7 mouse cellular contexts compared by ENCODE assay signal in genomic region chr9:107566041-107566709, GRCm38 (mm10). TPM values are rescaled to one million over a fixed set of nuclear protein-coding genes. Genes with fewer than 3 reads are reported as not detected.
DNase-seq lines count a peak whose midpoint lies in the region; ATAC-seq and TF ChIP-seq lines count a peak whose summit lies in the region.

No protein-coding gene starts in this region.

- peak overlapping the region; percentile 91; the same call in 1 of the 2 replicates for H3K27ac ChIP-seq in embryonic facial prominence, embryonic 13.5 days

- no peak overlapping the region for H3K4me3 ChIP-seq in G1E (ENCODE audit: low read depth, low read length)
- peak overlapping the region; percentile 2; the same call in 1 of the 2 replicates for H3K4me3 ChIP-seq in embryonic facial prominence, embryonic 13.5 days

- peaks cover 66% of the 10 kb centered on the region for H3K36me3 ChIP-seq in G1E (replicated peaks)
- peaks cover 37% of the 10 kb centered on the region for H3K36me3 ChIP-seq in embryonic facial prominence, embryonic 13.5 days

- no peaks in the 10 kb centered on the region for H3K9me3 ChIP-seq in G1E (replicated peaks)
- no peaks in the 10 kb centered on the region for H3K9me3 ChIP-seq in embryonic facial prominence, embryonic 13.5 days

- H3K27me3 ChIP-seq in G1E (ENCODE audit: insufficient read depth, low read length), result no peaks in the 10 kb centered on the region
- no peaks in the 10 kb centered on the region for H3K27me3 ChIP-seq in embryonic facial prominence, embryonic 13.5 days

- H3K4me1 ChIP-seq in G1E (ENCODE audit: insufficient read depth, low read depth, low read length), result peaks cover 87% of the 10 kb centered on the region
- peaks cover 57% of the 10 kb centered on the region for H3K4me1 ChIP-seq in embryonic facial prominence, embryonic 13.5 days

- intact Hi-C loops in heart, postnatal 10 days (cut with DNase I), result no loop called here

- no peak for ATAC-seq in G1E (ENCODE audit: extremely low read depth, insufficient number of reproducible peaks, low FRiP score, poor library complexity, severe bottlenecking)
- no peak for ATAC-seq in embryonic facial prominence, embryonic 13.5 days (ENCODE audit: insufficient number of reproducible peaks, insufficient read depth, low FRiP score, low TSS enrichment, low read depth)

- WGBS in embryonic facial prominence, embryonic 13.5 days, result 55% methylated on average over 15 of the region's 15 CpGs

- no peak overlapping the region for H3K9ac ChIP-seq in embryonic facial prominence, embryonic 13.5 days

- TF ChIP-seq CTCF in G1E (IDR thresholded peaks at IDR 0.05; ENCODE audit: low read depth, low read length), result peak; percentile 94

- peak overlapping the region; percentile 21 for H3K4me2 ChIP-seq in embryonic facial prominence, embryonic 13.5 days

- DNase-seq in G1E (ENCODE audit: low spot score), result no peak
- DNase-seq in adrenal gland, postnatal 14 days, result peak; percentile 90
- DNase-seq in heart, postnatal 10 days, result peak; percentile 90 to 91
- DNase-seq in layer of hippocampus, postnatal 25 days (ENCODE audit: extremely low spot score in 1 of 2, low spot score in 1 of 2), result peak; percentile 61 to 85
- peak; percentile 97 for DNase-seq in lung, postnatal 36 days
- DNase-seq in spleen, adult 12 weeks (ENCODE audit: low spot score), result peak; percentile 70

RNA-seq across cellular contexts. Expression of gene Hyal2, which starts 1.6 kb away (rescaled TPM):
- total RNA-seq in G1E (2014; fragmentation: Nextera tagmentation), result 11.7 and 16.8 TPM in 2 replicates
- 4.2 and 5.5 TPM in 2 replicates for total RNA-seq in G1E (2017)
- polyA plus RNA-seq in G1E (2012), result 28.9 and 33.9 TPM in 2 replicates
- 35.0 and 38.9 TPM in 2 replicates for total RNA-seq in adrenal gland, postnatal 14 days (2021)
- polyA plus RNA-seq in embryonic facial prominence, embryonic 13.5 days (2015; fragmentation: Nextera tagmentation; extraction: Ambion mirVana), result 118 TPM in 2 replicates
- total RNA-seq in heart, postnatal 10 days (2021), result 10 to 100 TPM; 47.0 to 56.0 TPM
- 10 to 100 TPM; 13.2 to 17.8 TPM for total RNA-seq in layer of hippocampus, postnatal 25 days (2021)

RNA-seq across cellular contexts. Expression of gene Tusc2, which starts 3.1 kb away (rescaled TPM):
- total RNA-seq in G1E (2014; fragmentation: Nextera tagmentation) (30.4 and 33.1 TPM in 2 replicates), G1E (2017) (16.0 and 21.3 TPM in 2 replicates)
- 24.4 and 45.3 TPM in 2 replicates for polyA plus RNA-seq in G1E (2012)
- 32.7 and 37.9 TPM in 2 replicates for total RNA-seq in adrenal gland, postnatal 14 days (2021)
- 35.9 and 42.9 TPM in 2 replicates for polyA plus RNA-seq in embryonic facial prominence, embryonic 13.5 days (2015; fragmentation: Nextera tagmentation; extraction: Ambion mirVana)
- 10 to 100 TPM; 25.7 to 26.8 TPM for total RNA-seq in heart, postnatal 10 days (2021)
- 10 to 100 TPM; 71.1 to 76.0 TPM for total RNA-seq in layer of hippocampus, postnatal 25 days (2021)

RNA-seq across cellular contexts. Expression of gene Hyal1, which starts 10.6 kb away (rescaled TPM):
- 6.6 and 7.3 TPM in 2 replicates for total RNA-seq in G1E (2014; fragmentation: Nextera tagmentation)
- 1.9 and 2.3 TPM in 2 replicates for total RNA-seq in G1E (2017)
- polyA plus RNA-seq in G1E (2012), result 1.4 and 2.2 TPM in 2 replicates
- 9.9 and 17.6 TPM in 2 replicates for total RNA-seq in adrenal gland, postnatal 14 days (2021)
- 13.8 and 15.0 TPM in 2 replicates for polyA plus RNA-seq in embryonic facial prominence, embryonic 13.5 days (2015; fragmentation: Nextera tagmentation; extraction: Ambion mirVana)
- total RNA-seq in heart, postnatal 10 days (2021), result 1 to 10 TPM; 3.9 to 5.7 TPM
- 1 to 10 TPM; 6.4 to 8.0 TPM for total RNA-seq in layer of hippocampus, postnatal 25 days (2021)

RNA-seq across cellular contexts. Expression of gene Naa80, which starts 12.5 kb away (rescaled TPM):
- total RNA-seq in G1E (2014; fragmentation: Nextera tagmentation) (17.1 and 17.4 TPM in 2 replicates), G1E (2017) (13.1 and 14.6 TPM in 2 replicates)
- polyA plus RNA-seq in G1E (2012), result 53.5 and 53.8 TPM in 2 replicates
- total RNA-seq in adrenal gland, postnatal 14 days (2021), result 19.6 and 21.0 TPM in 2 replicates
- 21.8 and 22.5 TPM in 2 replicates for polyA plus RNA-seq in embryonic facial prominence, embryonic 13.5 days (2015; fragmentation: Nextera tagmentation; extraction: Ambion mirVana)
- 10 to 100 TPM; 13.0 to 16.2 TPM for total RNA-seq in heart, postnatal 10 days (2021)
- 10 to 100 TPM; 11.3 to 13.3 TPM for total RNA-seq in layer of hippocampus, postnatal 25 days (2021)

RNA-seq across cellular contexts. Expression of gene Hyal3, which starts 14.4 kb away (rescaled TPM):
- total RNA-seq in G1E (2014; fragmentation: Nextera tagmentation) (4.6 and 7.7 TPM in 2 replicates), G1E (2017) (1.1 and 1.4 TPM in 2 replicates)
- polyA plus RNA-seq in G1E (2012), result 0.29 and 0.53 TPM in 2 replicates
- 1.4 and 1.6 TPM in 2 replicates for total RNA-seq in adrenal gland, postnatal 14 days (2021)
- 1.6 and 2.8 TPM in 2 replicates for polyA plus RNA-seq in embryonic facial prominence, embryonic 13.5 days (2015; fragmentation: Nextera tagmentation; extraction: Ambion mirVana)
- total RNA-seq in heart, postnatal 10 days (2021), result under 1 TPM; 0.41 to 0.79 TPM
- 1 to 10 TPM; 1.4 to 1.9 TPM for total RNA-seq in layer of hippocampus, postnatal 25 days (2021)
